Mouse (Mus musculus): Measurements from ENCODE around the gene Ncoa5.

Ncoa5 gene

DNA sequence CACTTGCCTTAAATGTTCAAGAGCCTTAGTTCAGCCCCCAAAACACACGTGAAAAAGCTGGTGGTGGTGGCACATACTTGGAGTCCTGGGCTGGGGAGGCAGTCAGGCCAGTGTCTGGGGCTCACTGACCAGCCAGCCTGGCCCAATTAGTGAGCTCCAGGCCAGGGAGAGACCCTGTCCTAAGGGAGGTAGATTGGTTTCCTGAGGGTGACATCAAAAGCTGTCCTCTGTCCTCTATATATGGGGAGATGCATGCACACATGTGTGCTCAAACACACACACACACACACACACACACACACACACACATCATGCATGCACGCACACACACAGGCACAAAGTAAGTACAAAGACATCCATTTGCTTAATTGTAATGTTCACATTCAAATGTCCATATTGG, 9.1 kb upstream of the Ncoa5 start:
- DNase-seq = no peak

DNA sequence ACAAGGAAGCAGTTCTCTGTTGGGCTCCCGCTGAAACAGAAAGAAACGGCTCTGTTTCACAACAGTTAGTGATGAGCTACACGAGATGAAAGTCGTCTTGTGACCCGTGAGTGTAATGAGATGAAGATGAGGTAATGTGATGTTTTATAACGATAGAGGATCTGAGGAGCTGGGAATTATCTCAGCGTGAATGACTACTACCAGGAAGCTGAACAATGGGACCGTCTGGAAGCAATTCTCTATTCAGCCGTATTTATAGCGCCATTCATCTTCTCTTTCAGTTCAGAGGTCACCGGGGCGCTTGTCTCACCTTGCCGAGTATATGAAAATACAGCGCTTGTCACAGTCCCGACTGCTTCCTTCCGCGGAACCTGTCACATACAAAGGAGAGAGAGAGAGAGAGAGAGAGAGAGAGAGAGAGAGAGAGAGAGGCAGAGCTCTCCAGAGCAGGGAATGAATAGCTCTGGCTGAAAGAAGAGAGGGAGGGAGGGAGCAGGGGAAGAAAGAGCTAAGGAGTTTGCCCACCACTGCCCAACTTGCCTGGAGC, 8.5 kb upstream of the Ncoa5 start:
- DNase-seq = no peak

DNA sequence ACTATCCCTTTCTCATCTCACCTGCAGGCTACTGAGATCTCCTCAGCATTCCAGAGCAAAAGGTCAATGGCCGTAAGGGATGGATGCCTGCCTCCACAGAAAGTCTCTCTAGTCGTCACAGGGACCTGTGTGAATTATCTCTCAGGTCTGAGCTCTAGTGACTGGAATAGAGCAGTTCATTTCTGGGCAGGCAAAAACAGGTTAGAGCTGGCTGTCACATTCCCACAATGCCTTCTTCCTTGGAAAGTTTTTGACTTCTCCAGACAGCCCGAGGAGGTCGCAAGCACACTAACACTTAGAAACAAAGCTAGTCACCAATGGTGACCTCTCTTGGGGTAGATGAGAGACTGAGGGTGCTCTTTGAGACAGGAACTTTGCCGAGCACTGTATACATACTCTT, 7.5 kb upstream of the Ncoa5 start:
- DNase-seq = no peak

DNA sequence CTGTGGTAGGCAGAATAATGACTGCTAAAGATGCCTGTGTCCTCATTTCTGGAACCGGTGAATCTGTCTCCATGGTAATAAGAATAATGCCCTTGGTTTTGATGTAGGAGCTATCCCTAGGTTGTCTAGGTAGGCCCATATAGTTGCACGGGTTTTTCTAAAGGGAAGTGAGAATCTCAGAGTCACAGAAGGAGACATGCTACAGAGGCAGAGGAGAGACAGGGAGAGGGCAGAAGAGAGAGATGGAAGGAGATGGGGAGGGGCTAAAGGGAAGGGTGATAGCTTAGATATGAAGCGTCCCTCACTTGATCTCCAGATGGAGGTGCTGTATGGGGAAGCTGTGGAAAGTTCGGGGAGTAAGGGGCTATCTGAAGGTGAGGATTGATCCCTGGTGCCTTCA, 2.7 kb upstream of the Ncoa5 start:
- no peak for DNase-seq

- DNase-seq = no peak
These were observed 378 bp upstream of the Ncoa5 start for GRCm38 (mm10) chr2:165035058-165035431.

DNA sequence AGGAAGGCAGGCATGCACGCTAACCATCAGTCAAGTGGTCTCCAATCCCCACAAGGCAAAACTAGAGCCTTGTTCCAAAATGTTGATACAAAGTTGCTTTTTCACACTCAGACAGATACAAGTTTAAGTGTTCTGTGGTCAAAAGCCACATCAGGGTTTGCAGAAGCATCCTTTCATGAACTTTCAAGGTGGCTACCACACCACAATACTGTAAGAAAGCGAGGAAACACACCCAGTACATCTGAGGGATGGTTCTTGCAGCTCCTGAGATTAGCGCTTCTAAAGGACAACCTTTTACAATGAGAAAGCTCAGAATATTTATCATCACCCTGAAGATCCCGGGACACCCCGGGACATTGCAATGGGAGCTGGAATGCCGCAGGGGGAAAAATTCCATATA, 1.4 kb downstream of the Ncoa5 start:
- DNase-seq = no peak

DNA sequence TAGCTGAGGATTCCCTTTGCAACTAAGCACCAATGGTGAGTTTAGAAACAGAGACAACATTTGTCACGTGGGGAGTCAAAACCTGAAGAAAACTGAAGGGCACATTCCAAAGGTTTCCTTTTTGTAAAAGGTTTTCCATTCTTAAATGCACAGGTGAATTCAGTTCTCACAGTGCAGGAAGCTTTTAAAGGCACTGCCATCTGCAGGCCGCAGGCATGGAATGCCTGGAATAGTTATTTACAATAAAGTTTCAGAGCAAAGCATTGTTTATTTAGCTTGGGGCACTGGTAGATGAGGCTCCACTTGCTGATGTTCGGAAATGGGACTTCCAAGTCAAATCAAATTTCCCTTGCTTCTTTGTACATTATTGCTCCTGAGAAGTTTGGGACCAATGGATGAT, 2.1 kb downstream of the Ncoa5 start:
- DNase-seq = no peak

DNA sequence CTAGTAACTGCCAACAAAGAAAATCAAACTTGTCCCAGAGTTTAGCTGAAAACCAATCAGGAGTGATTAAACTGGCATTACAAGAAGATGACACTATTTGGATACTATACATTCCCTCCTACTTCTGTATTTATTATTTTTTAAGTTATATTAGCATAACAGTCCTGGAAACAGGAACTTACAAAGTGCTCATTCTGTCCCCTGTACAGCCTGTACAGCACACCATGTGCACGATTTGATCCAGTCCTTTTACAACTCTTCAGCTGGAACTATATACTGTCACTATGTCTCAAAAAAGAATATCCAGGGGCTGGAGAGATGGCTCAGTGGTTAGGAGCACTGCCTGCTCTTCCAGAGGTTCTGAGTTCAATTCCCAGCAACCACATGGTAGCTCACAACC, 7.5 kb downstream of the Ncoa5 start:
- DNase-seq = no peak

GRCm38 (mm10) chr2:165020490-165020889, 14.2 kb downstream of the Ncoa5 start:
- DNase-seq = no peak

- no peak for DNase-seq
These were observed 19.7 kb downstream of the Ncoa5 start for GRCm38 (mm10) chr2:165014935-165015334.

DNA sequence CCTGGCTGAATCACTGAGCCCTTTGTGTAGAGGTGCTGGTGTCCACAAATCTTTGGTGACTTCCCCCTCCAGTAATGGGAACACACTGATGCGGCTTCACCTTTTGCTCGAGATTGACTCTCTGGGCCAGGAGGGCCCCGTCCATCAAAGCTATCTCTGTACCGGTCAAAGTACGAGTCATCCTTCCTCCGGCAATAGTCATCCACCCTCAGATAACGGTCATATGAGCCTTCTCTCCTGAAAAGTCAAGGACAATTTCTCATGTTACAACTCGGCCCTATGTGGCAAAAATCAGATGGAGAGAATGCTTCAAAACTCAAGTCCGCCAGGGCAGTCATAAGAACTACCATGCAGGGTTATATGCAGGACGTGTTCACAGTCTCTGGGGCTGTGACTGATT, 24.3 kb downstream of the Ncoa5 start:
- no peak for DNase-seq

DNA sequence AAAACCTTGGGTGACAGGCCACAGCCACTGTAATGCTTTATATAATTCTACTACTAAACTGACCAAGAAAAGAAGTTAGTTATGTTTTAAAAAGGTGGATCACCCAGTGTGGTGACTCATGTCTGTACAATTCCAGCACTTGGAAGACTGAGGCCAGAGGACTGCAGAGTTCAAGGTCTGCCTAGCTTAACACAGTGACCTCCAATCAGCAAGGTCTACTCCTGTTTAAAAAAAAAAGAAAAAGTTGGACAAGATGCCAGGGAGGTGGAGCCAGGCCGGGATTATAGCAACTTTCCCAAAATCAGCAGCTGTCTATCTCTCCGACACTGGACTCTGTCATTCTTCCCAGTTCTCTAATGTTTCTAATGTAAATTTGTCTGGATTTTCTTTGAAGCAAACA, 25.1 kb downstream of the Ncoa5 start:
- DNase-seq = no peak

DNA sequence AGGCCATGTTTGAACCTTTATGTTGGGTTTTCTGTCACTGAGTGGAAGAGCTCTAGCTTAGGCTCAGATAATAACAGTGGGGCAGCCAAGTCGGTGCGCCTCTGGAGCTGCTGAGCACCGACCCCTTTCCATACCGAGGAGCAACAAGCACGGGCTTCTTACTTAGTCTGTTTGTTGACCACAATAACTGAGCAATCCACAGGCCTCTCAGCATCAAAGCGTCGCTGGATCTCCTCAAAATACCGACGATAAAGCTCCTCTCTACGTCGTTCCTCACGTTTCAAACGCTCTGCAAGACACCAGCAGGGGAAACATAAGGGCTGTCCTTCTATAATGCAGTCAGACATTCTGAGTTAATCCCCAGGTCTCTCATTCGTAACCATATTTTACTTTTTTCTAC, 25.5 kb downstream of the Ncoa5 start:
- DNase-seq = no peak

DNA sequence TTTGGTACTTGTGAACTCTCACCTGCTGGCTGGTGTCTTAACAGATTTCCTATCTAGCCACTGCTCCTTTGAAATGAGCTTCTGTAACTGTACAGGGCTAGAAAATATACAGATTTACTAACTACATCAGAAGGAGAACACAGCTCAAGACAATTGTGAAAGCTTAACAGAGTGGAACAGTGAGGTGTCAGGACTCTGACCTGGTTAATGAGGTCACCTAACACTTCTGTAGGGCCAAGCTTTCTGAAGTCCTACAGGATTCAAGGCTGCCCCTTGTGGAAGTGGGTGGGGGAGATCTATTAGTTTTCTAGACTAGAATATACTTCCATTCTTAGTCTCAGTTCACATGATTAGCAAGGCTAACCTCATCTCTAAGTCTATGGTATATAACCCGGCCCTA, 26.7 kb downstream of the Ncoa5 start:
- DNase-seq = no peak

DNA sequence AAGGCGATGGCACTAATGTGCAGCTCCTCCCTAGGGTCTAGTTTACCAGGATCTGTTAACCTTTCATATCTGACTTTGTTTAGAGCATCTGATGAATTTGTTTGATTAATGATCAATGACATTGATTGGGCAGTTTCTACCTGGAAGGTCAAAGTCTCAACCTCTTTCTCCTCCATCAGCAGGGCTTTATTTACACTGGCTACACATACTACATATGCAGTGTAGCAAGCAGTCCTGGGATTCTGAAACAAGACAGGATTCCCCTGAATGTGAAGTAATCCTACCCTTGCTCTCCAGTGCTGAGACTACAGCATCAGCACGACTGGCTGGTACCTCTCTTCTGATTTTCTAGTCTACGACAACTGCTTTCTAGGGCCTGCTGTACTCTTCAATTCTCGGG, 27.9 kb downstream of the Ncoa5 start:
- no peak for DNase-seq

GRCm38 (mm10) chr2:165004237-165004636, 30.4 kb downstream of the Ncoa5 start:
- no peak for DNase-seq

GRCm38 (mm10) chr2:165003108-165003507, 31.6 kb downstream of the Ncoa5 start:
- DNase-seq = no peak

- no peak for DNase-seq
These were observed 32.7 kb downstream of the Ncoa5 start for GRCm38 (mm10) chr2:165001958-165002357.

DNA sequence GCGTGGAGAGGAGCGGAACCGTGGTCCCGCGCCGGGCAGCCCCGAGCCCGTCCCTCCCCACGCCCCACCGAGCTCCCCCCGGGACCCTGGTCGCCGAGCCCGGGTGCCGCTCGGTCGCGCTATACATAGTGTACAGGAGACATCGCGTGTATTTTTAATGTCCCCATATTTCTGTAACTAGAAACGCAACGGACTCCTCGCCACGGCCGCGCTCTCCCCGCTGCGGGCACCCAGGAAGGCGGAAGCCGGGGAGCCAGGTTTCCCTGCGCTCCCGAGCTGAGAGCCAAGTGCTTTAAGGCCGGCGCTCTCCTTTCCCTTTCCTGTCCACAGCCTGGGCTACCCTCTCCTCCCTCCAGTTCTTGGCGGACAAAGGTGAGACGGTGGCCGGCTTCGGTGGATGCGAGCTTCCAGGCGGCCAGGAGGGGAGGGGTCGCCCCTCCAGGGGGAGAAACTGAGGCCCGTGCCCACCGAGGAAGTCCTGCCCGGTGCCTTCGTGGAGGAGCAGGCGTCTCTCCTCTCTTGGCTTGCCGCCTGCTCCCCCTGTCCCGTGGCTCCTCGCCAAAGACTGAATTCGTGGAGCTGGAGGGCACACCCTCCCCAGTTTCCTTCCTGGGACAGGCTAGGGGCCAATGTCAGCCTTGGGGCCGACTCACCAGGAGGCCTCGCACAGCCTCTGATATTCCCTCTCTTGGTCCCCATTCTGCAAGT, 36.8 kb downstream of the Ncoa5 start:
- DNase-seq = no peak

DNA sequence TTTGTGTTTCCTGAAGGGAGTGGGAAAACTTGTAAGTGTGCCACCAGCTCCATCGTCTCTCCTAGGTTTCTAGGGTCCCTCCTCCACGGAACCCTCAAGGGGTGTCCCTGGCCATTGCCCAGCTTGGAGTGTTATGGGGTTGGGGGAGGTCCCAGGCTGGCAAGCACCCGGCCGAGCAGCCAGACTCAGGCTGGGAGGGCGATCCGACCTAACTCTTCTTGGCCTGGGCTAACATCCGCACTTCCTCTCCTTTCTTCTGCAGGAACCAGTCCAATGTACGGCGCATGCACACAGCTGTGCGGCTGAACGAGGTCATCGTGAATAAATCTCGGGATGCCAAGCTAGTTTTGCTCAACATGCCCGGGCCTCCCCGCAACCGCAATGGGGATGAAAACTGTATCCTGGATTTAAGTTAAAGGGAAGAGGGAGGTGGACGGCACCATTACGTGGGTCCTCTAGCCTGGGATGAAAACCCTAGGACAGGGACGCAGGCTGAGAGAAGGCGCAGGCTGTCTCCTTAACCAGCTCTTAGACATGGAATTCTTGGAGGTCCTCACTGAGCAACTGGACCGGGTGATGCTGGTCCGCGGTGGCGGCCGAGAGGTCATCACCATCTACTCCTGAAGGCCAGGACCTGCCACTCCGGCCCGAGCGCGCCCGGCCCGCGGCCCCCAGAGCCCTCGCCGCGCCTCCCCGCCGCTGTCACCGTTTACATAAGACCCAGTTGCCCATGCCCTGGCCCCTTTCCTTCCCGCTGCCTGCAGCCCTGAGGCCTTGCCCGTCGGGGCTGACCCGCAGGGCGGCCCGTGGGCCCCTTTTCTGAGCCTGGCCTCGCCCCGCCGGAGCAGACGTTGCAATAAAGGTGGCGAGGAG, 37.6 kb downstream of the Ncoa5 start:
- DNase-seq = no peak

DNA sequence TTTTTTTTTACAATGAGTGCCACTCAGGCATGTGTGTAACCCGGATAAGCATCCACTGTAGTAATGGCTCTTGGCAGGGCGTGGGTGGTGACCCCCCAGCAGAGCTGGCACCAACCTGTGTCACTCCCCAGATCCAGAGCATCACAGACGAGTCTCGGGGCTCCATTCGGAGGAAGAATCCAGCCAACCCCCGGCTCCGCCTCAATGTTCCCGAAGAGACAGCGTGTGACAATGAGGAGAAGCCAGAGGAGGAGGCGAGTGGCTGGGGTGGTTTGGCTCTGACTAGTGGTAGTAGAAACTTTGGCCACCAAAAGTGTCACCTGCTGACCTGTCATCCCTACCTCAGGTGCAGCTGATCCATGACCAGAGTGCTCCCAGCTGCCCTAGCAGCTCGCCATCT, 38.7 kb downstream of the Ncoa5 start:
- DNase-seq = no peak

- DNase-seq = no peak
These were observed 39.8 kb downstream of the Ncoa5 start for GRCm38 (mm10) chr2:164994659-164995428.

GRCm38 (mm10) chr2:164994156-164994555, 40.5 kb downstream of the Ncoa5 start:
- DNase-seq = no peak

GRCm38 (mm10) chr2:164991808-164992207, 42.9 kb downstream of the Ncoa5 start:
- DNase-seq = no peak

Measured in right cerebral cortex, postnatal 4 days (tissue).